In genomic region chr13:21173072-21173471, GRCm38 (mm10) we compare ENCODE assay signal across 8 mouse cellular contexts. TPM values are rescaled to one million over a fixed set of nuclear protein-coding genes. Genes with fewer than 3 reads are reported as not detected.
DNase-seq lines count a peak whose midpoint lies in the region; ATAC-seq lines count a peak whose summit lies in the region.
"Had no signal": no experiment of that assay in that cellular context is flagged by ENCODE, and none has a peak within 500 bp of the region (broad histone marks: within the 10 kb centered on the region; RNA-seq: fewer than 3 reads in every experiment).

No protein-coding gene starts in this region.

- H3K4me1 ChIP-seq in hindbrain, embryonic 15.5 days (replicated peaks) = peaks cover 13% of the 10 kb centered on the region

- peak; percentile 89 to 95 for DNase-seq in adrenal gland, adult (ENCODE audit: inconsistent age in 2 of 2, low spot score in 1 of 2)
- DNase-seq in cerebellum, postnatal 25 days = peak; percentile 64 to 77
- DNase-seq in frontal cortex, postnatal 36 days (ENCODE audit: low spot score in 2 of 2) = peak; percentile 72 to 77
- peak; percentile 74 to 93 for DNase-seq in left cerebral cortex, postnatal 10 days (ENCODE audit: extremely low spot score in 1 of 2, low spot score in 2 of 2)
- peak; percentile 90 for DNase-seq in skeletal muscle tissue, adult 2 months (ENCODE audit: low read depth, low spot score)

- WGBS in hindbrain, embryonic 15.5 days = under 1% methylated on average over 11 of the region's 11 CpGs

- H3K9ac ChIP-seq in hindbrain, embryonic 15.5 days = peak overlapping the region; percentile 18; the same call in 1 of the 2 replicates

- no peaks in the 10 kb centered on the region for H3K36me3 ChIP-seq in hindbrain, embryonic 15.5 days

- H3K27me3 ChIP-seq in hindbrain, embryonic 15.5 days = no peaks in the 10 kb centered on the region

- H3K9me3 ChIP-seq in hindbrain, embryonic 15.5 days = no peaks in the 10 kb centered on the region

- peak overlapping the region; percentile 98 for H3K4me2 ChIP-seq in hindbrain, embryonic 15.5 days

- peak overlapping the region; percentile 64 for H3K4me3 ChIP-seq in hindbrain, embryonic 15.5 days

- 0 out of 2 replicates have a peak overlapping the region, but pooled peaks have one; percentile 16 for H3K27ac ChIP-seq in hindbrain, embryonic 15.5 days (replicated peaks)

- ATAC-seq in hindbrain, embryonic 15.5 days (ENCODE audit: low FRiP score, low read depth) = no peak
- peak; percentile 12 for ATAC-seq in megakaryocyte progenitor cell, adult 5-6 weeks (replicated peaks; ENCODE audit: poor library complexity)

- intact Hi-C loops in left cerebral cortex, postnatal 10 days (cut with DNase I) = loop anchor here (2.0 to 5.0 kb wide), 2 partner anchors 104 to 154 kb away; no protein-coding TSS in a partner anchor

RNA-seq across cellular contexts. Expression of gene Trim27, which starts 6.2 kb away (rescaled TPM):
- 84.3 and 84.8 TPM in 2 replicates for polyA plus RNA-seq in hindbrain, embryonic 15.5 days (2015; fragmentation: Nextera tagmentation; extraction: Ambion mirVana)
- 10 to 100 TPM; 43.1 to 45.0 TPM for total RNA-seq in left cerebral cortex, postnatal 10 days (2021)
- total RNA-seq in megakaryocyte progenitor cell, adult 5-6 weeks (2015) = 108 and 116 TPM in 2 replicates
- total RNA-seq in megakaryocyte progenitor cell, adult 5-6 weeks (2017) = 170 and 177 TPM in 2 replicates

RNA-seq across cellular contexts. Expression of gene Olfr1368, which starts 27.4 kb away (rescaled TPM):
- not detected in 2 replicates for polyA plus RNA-seq in hindbrain, embryonic 15.5 days (2015; fragmentation: Nextera tagmentation; extraction: Ambion mirVana)
- not detected for total RNA-seq in left cerebral cortex, postnatal 10 days (2021)
- not detected in 2 replicates for total RNA-seq in megakaryocyte progenitor cell, adult 5-6 weeks (2015)
- total RNA-seq in megakaryocyte progenitor cell, adult 5-6 weeks (2017) = not detected in 2 replicates
- polyA plus RNA-seq: spleen, adult 2 months had no signal

RNA-seq across cellular contexts. Expression of gene Olfr263, which starts 43.6 kb away (rescaled TPM):
- polyA plus RNA-seq in hindbrain, embryonic 15.5 days (2015; fragmentation: Nextera tagmentation; extraction: Ambion mirVana) = not detected in 2 replicates
- not detected for total RNA-seq in left cerebral cortex, postnatal 10 days (2021)
- total RNA-seq in megakaryocyte progenitor cell, adult 5-6 weeks (2015) = not detected in 2 replicates
- not detected in 2 replicates for total RNA-seq in megakaryocyte progenitor cell, adult 5-6 weeks (2017)
- polyA plus RNA-seq: spleen, adult 2 months had no signal
